Mouse (Mus musculus): ENCODE data around the gene Prickle2.
A peak's percentile ranks its signal among the peaks of the same experiment; 100 is the strongest.

The Prickle2 gene

GRCm38 (mm10) chr6:92667544-92667943, 38.4 kb downstream of the Prickle2 start:
- no peak for DNase-seq (ENCODE audit: low read depth, low spot score)

DNA sequence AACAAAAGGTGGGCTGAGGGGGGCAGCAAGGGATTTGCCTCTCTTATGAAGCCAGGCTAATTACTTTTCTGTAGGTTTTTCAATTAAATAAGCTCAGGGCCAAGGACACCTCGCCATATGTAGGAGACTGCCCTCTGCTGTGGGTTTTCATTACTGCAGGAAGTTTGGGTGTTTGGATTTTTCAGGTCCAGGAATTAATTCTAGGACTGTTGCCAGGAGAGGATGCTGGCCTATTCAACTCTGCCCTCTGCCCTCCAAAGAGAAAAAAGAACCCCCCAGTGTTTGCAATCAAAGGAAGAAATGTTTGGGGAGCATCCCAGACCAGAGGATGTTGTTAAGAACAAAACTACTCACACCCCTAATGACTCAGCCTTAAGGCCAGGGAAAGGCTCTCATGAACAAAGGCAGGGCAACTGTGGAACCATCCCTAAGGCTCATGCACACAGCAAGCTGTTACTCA, 40.4 kb downstream of the Prickle2 start:
- peak; percentile 38 for DNase-seq (ENCODE audit: low read depth, low spot score)

- DNase-seq (ENCODE audit: low read depth, low spot score), result no peak
Measured at GRCm38 (mm10) chr6:92663885-92664284, 42.1 kb downstream of the Prickle2 start.

- no peak for DNase-seq (ENCODE audit: low read depth, low spot score)
Measured at GRCm38 (mm10) chr6:92663433-92663832, 42.5 kb downstream of the Prickle2 start.

DNA sequence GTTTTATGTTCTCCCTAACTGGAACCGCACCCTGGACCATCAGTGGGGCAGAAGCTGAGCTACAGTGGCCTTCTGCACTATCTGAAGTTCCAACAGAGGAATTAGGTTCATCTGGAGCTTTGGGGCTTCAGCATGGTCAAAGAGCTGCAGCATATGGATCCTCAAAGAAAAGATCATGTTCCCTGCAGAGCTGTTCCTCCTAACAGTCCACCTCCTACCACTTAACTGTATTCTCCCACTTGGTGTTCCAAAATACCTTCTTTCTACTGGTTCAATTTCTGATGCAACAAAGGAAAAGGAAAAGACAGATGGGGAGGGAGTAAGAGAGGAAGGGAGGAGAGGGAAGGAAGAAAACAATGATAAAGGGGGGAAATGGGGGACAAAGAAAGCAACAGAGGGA, 56.9 kb downstream of the Prickle2 start:
- DNase-seq (ENCODE audit: low read depth, low spot score), result no peak

DNA sequence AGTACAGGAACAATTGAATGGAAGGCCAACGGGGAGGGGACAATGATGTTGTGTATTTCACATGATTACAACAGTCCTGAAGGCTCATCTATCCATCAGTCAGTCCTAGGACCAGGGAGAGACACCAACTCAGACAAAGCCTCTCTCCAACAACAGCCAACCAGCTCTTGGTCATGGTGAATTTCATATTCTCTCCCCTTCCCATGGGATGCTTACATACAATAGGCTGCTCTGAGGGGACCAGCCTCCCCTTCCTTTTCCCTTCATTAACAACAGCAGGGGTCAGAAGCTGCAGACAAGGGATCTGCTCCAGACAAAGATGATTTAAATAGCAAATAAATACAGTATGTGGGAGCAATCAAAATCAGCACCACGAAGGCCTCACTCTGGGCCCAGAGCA, 57.4 kb downstream of the Prickle2 start:
- DNase-seq (ENCODE audit: low read depth, low spot score), result no peak

DNA sequence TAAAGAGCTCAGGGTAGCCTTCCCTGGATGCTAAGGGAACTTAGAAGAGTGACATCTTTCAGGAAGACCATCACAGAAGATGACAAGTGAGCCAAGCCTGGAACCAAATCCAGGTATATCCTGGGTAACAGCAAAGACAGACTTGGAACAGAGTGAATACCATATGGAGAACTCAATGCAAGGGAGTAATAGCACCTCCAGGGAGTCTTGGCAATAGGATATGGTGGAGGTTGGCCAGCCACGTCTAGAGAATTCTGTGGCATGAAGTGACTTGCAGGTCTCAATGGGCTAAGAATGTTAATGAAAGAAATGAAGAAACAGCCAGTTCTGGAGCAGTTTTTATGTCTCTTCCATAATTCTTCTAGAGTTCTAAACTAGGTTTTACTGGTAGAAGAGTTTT, 63.0 kb downstream of the Prickle2 start:
- no peak for DNase-seq (ENCODE audit: low read depth, low spot score)

- DNase-seq (ENCODE audit: low read depth, low spot score), result no peak
Measured at GRCm38 (mm10) chr6:92641956-92642355, 64.0 kb downstream of the Prickle2 start.

DNA sequence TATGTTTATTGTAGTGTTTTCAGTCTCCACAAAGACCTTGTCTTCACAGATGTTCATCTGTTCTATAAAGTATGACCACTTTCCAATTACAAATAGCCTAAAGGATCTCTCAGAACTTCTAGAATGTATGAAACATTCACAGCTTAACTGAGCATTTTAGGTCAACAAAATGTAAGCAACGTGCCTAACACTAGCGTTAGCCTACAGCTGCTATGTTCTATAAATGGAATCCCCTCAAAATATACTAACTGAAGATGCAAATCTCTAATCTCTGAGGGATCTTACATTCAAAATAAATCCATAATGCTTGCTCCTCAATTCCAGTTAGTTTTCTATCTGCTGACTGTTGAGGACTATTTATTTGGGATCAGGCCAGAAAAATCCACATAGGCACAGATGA, 65.1 kb downstream of the Prickle2 start:
- no peak for DNase-seq (ENCODE audit: low read depth, low spot score)

GRCm38 (mm10) chr6:92636431-92636830, 69.5 kb downstream of the Prickle2 start:
- no peak for DNase-seq (ENCODE audit: low read depth, low spot score)

GRCm38 (mm10) chr6:92634876-92635468, 71.0 kb downstream of the Prickle2 start:
- DNase-seq (ENCODE audit: low read depth, low spot score), result no peak

DNA sequence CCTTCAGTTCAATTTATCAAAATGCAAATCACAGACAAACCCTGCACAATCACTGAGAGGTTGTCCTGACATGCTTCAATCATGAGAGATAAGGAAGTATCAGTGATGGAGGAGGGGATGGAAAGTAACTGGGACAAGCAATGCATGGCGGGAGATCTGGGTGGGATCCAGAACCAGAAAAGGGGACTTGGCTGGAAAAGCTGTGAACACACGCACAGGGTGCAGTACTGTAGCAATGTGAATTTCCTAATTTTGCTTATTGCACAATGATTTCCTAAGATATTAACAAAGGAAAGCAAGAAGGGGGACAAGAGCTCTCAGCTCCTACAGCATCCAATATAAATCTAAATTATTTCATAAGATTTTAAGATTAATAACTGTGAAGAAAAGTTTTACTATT, 75.0 kb downstream of the Prickle2 start:
- no peak for DNase-seq (ENCODE audit: low read depth, low spot score)

DNA sequence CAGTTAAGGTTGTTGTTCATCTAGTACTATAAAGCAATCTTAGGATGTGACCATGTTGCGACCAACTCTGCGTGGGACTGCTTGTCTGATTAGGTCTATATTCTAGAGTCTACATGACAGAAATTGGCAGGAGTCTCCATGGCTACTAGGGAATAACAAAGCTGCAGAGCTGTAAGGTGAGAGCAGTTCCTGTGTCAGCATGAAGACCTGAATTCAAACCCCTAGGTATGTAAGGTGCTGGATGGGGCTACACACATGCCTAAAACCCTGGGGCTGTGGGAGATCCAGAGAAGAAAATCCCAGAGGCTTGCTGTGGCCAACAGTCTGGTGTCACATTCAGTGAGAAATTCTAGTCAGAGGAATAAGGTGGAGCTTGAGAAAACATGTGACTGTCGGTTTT, 78.2 kb downstream of the Prickle2 start:
- no peak for DNase-seq (ENCODE audit: low read depth, low spot score)

DNA sequence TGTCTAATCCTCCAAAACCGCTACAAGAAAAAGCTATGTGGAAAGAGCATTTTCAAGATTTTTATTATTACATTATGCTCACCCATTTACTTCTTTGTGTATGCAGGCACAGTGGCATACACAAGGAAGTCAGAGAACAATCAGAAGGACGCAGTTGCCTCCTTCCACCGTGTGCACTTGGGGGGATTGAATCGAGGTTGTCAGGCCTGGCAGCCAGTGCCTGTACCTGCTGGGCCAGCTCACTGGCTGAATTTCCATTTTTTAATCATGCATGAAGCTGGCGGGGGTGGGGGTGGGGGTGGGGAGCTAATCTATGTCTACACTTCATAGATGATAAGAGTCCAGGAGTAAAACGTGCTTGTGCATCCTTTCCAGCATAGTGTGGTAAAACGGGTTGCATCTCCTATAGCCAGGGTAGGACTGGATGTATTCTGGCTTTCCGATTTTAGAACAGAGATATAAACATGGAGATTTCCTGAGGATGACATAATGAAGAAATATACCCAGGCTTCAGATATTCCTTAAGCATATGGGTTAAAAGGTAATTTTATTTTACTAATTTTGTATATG, 78.8 kb downstream of the Prickle2 start:
- no peak for DNase-seq (ENCODE audit: low read depth, low spot score)

DNA sequence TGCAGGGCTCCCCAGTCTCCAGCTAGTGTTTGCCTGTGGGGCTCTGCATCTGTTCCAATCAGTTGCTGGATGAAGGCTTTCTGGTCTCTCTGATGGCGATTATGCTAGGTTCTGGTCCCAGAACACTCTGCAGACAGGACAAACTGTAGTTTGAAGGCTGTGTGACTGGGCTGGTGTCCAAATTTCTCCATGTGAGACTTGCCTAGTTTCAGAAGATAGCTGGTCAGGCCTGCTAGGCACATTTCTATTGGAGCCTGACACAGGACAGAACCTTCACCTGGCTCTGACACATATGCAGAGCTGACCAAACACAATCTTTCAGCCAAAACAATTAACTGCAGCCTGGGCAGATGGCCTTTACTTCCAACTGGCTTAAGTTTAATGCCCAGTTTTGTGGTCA, 80.0 kb downstream of the Prickle2 start:
- DNase-seq (ENCODE audit: low read depth, low spot score), result no peak

- no peak for DNase-seq (ENCODE audit: low read depth, low spot score)
Measured at GRCm38 (mm10) chr6:92624306-92624705, 81.6 kb downstream of the Prickle2 start.

DNA sequence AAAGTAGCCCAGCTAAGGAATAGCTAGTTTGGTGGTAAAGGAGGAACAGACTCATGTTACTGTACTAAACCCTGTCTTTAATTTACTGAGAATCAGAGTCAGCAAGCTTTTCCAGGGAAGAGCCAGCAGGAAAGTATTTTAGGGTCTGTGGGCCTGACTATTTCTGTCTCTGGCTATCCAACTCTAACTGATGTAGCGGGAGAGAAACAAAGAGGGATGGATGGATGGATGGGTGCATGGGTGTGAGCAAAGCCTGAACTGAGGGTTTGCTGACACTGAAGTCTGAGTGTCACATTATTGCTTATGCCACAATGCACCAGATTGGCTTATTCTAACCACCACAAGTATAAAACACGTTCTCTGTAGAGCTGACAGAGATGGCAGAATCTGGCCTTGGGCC, 88.8 kb downstream of the Prickle2 start:
- DNase-seq (ENCODE audit: low read depth, low spot score), result no peak

GRCm38 (mm10) chr6:92614771-92615170, 91.2 kb downstream of the Prickle2 start:
- DNase-seq (ENCODE audit: low read depth, low spot score), result no peak

DNA sequence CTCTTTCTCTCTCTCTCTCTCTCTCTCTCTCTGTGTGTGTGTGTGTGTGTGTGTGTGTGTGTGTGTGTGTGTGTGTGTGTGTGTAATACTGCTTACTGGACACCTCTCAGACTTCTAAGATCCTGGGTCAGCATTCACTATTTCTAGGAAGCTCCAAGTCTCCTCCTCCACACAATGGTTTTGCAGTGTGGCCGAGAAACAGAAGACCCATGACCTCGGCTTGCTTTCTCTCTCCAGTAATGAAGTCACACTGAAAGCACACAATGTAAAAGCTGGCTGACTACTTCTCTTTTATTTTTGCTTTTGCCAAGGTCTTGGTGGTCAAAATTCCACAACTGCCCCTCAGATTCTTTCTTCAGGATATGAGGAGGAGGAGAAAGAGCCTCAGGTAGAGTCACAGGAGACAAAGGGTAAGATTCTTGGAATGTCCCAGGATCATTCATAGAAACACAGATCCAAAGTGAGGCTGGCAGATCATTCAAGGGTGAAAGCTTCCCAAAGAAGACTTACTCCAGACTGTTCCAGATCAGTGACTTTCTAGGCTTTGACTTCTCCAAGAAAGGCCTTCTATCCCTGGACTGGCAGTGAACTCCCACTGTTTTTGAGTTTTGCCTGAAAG, 93.7 kb downstream of the Prickle2 start:
- DNase-seq (ENCODE audit: low read depth, low spot score), result no peak

DNA sequence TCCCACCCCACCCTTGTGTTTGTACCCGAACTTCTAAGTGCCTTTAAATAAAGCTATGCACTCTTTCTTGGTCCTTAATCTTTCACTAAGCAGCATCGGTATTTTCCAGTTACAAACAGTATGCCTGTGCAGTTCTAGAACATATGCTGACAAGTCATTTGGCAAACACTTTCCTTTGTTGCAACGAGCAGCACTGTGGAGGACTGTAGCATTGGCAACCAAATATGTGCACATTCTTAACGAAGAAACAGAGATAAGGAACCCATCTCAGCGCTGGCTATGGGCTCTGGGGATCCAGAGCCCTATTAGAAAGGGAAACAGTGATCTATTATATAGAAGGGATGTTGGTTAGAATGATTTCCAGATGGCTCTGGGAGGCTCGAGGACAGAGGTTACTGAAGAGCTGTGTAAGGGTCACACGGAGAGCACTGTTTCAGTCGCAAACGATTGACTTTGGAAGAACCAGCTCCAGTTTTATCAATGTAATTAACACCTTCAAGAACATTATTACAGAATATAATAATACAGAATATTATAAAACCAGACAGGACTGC, 96.2 kb downstream of the Prickle2 start:
- DNase-seq (ENCODE audit: low read depth, low spot score), result no peak

- DNase-seq (ENCODE audit: low read depth, low spot score), result no peak
Measured at GRCm38 (mm10) chr6:92609078-92609477, 96.9 kb downstream of the Prickle2 start.

DNA sequence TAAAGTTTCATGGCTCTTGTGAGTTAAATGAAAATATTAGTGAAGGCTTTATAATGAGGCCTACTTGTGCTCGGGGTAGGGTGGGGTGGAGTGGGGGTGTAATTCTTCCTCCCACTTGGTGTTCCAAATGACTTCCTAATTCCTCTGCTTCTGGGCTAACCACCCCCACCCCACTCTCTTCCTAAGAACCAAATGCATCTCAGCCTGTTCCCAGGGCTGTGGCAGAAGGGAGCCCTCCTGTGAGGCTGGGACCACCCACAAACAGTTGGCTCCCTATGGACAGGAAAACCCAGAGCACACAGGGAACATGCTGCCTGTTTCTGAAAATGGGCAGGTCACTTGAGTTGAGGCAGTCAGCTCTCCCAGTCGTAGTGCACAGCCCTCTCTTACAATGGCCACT, 100.8 kb downstream of the Prickle2 start:
- no peak for DNase-seq (ENCODE audit: low read depth, low spot score)

GRCm38 (mm10) chr6:92596340-92596739, 109.6 kb downstream of the Prickle2 start:
- DNase-seq (ENCODE audit: low read depth, low spot score), result no peak

All from retina, postnatal 7 days (tissue).